Comparison of ENCODE assay signal across 10 mouse cellular contexts in the genomic region with DNA sequence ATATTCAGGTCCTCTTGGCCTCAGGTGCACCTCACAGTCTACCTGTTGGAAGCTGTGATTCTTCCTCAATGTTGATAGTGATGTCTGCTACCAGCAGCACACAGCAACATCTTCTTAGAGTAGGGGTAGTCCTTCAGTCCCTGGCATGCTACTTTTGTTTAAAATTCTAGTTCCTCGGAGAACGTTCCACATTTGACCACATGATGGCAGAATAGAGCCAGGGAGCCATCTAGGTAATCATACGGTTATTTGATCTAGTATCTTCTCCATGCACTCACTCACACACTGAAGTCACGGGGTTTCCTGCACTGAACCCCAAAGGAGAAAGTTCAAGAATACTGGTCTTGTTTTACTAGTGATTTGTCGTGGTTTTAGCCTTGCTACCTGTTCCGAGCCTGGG.
DNase-seq lines count a peak whose midpoint lies in the region; ATAC-seq and TF ChIP-seq lines count a peak whose summit lies in the region.
"Had no signal": no experiment of that assay in that cellular context is flagged by ENCODE, and none has a peak within 500 bp of the region (broad histone marks: within the 10 kb centered on the region; RNA-seq: fewer than 3 reads in every experiment).

No protein-coding gene starts in this region.

- no peak overlapping the region for H3K4me3 ChIP-seq in intestine, embryonic 14.5 days (ENCODE audit: low read depth, low read length)
- H3K4me3 ChIP-seq in intestine, embryonic 15.5 days (replicated peaks): no peak overlapping the region
- no peak overlapping the region for H3K4me3 ChIP-seq in ES-E14 (ENCODE audit: insufficient read depth in 1 of 2, low read depth in 1 of 2, low read length in 2 of 2, poor library complexity in 1 of 2, severe bottlenecking in 1 of 2)
- H3K4me3 ChIP-seq in forebrain, embryonic 12.5 days (replicated peaks): no peak overlapping the region
- H3K4me3 ChIP-seq: embryonic facial prominence, embryonic 15.5 days; limb, embryonic 13.5 days had no signal

- peak; percentile 80 for DNase-seq in intestine, embryonic 14.5 days (ENCODE audit: low spot score)
- peak; percentile 83 for DNase-seq in 3T3-L1 (ENCODE audit: low read depth, low spot score)
- peak; percentile 48 for DNase-seq in ES-E14 (ENCODE audit: low read depth, low spot score)
- peak; percentile 77 for DNase-seq in embryo, embryonic 10.5 days (ENCODE audit: low spot score)
- peak; percentile 11 for DNase-seq in left cerebral cortex, postnatal 4 days
- DNase-seq in telencephalon, adult 2 months (ENCODE audit: low read depth, low spot score): peak; percentile 2

- no peak overlapping the region for H3K9ac ChIP-seq in intestine, embryonic 14.5 days (ENCODE audit: low read length)
- no peak overlapping the region for H3K9ac ChIP-seq in intestine, embryonic 15.5 days
- no peak overlapping the region for H3K9ac ChIP-seq in ES-E14 (ENCODE audit: insufficient read depth, low read depth, low read length, poor library complexity, severe bottlenecking)
- no peak overlapping the region for H3K9ac ChIP-seq in forebrain, embryonic 12.5 days
- H3K9ac ChIP-seq: embryonic facial prominence, embryonic 15.5 days; limb, embryonic 13.5 days had no signal

- no peaks in the 10 kb centered on the region for H3K4me1 ChIP-seq in intestine, embryonic 14.5 days (replicated peaks; ENCODE audit: control insufficient read depth, insufficient read depth, low read length)
- H3K4me1 ChIP-seq in intestine, embryonic 15.5 days (replicated peaks): no peaks in the 10 kb centered on the region
- H3K4me1 ChIP-seq in ES-E14 (ENCODE audit: control insufficient read depth in 2 of 2, insufficient read depth in 2 of 2, low read length in 2 of 2, poor library complexity in 1 of 2): no peaks in the 10 kb centered on the region
- no peaks in the 10 kb centered on the region for H3K4me1 ChIP-seq in forebrain, embryonic 12.5 days
- H3K4me1 ChIP-seq: embryonic facial prominence, embryonic 15.5 days; limb, embryonic 13.5 days had no signal

- no peaks in the 10 kb centered on the region for H3K36me3 ChIP-seq in intestine, embryonic 14.5 days (ENCODE audit: control insufficient read depth, insufficient read depth, low read length)
- H3K36me3 ChIP-seq in intestine, embryonic 15.5 days: no peaks in the 10 kb centered on the region
- H3K36me3 ChIP-seq in ES-E14 (ENCODE audit: control insufficient read depth, insufficient read depth, low read length, poor library complexity, severe bottlenecking): no peaks in the 10 kb centered on the region
- no peaks in the 10 kb centered on the region for H3K36me3 ChIP-seq in forebrain, embryonic 12.5 days (replicated peaks)
- H3K36me3 ChIP-seq: embryonic facial prominence, embryonic 15.5 days; limb, embryonic 13.5 days had no signal

- H3K27ac ChIP-seq in intestine, embryonic 14.5 days (ENCODE audit: low read depth): no peak overlapping the region
- no peak overlapping the region for H3K27ac ChIP-seq in intestine, embryonic 15.5 days
- H3K27ac ChIP-seq in ES-E14 (ENCODE audit: insufficient read depth, low read depth, low read length, poor library complexity, severe bottlenecking): no peak overlapping the region
- H3K27ac ChIP-seq in forebrain, embryonic 12.5 days: no peak overlapping the region
- H3K27ac ChIP-seq: embryonic facial prominence, embryonic 15.5 days; limb, embryonic 13.5 days had no signal

- in situ Hi-C loops in ES-E14 (cut with MboI; ENCODE audit: low sequenced_read_pairs in 2 of 2, unreplicated experiment in 2 of 2): loop anchor here in 1 of 2 experiments (10.0 kb wide), 1 partner anchor 413 kb away; no protein-coding TSS in a partner anchor

- H3K9me3 ChIP-seq in intestine, embryonic 14.5 days (ENCODE audit: control insufficient read depth, low read length): no peaks in the 10 kb centered on the region
- H3K9me3 ChIP-seq in intestine, embryonic 15.5 days: no peaks in the 10 kb centered on the region
- H3K9me3 ChIP-seq in ES-E14 (ENCODE audit: control insufficient read depth, insufficient read depth, low read depth, low read length): no peaks in the 10 kb centered on the region
- no peaks in the 10 kb centered on the region for H3K9me3 ChIP-seq in forebrain, embryonic 12.5 days
- H3K9me3 ChIP-seq: embryonic facial prominence, embryonic 15.5 days; limb, embryonic 13.5 days had no signal

- H3K27me3 ChIP-seq in intestine, embryonic 14.5 days (replicated peaks; ENCODE audit: control insufficient read depth, insufficient read depth, low read length): no peaks in the 10 kb centered on the region
- H3K27me3 ChIP-seq in intestine, embryonic 15.5 days (replicated peaks): no peaks in the 10 kb centered on the region
- no peaks in the 10 kb centered on the region for H3K27me3 ChIP-seq in forebrain, embryonic 12.5 days
- H3K27me3 ChIP-seq: limb, embryonic 13.5 days had no signal

- ATAC-seq in intestine, embryonic 14.5 days (replicated peaks; ENCODE audit: low FRiP score, low TSS enrichment, low read depth): no peak
- no peak; the same call in 1 of the 2 replicates for ATAC-seq in intestine, embryonic 15.5 days
- no peak for ATAC-seq in forebrain, embryonic 12.5 days (ENCODE audit: low FRiP score)

- intact Hi-C loops in left cerebral cortex, postnatal 4 days (cut with DNase I): loop anchor here (5.0 kb wide), 1 partner anchor 411 kb away; no protein-coding TSS in a partner anchor

- H3K4me2 ChIP-seq in intestine, embryonic 14.5 days (ENCODE audit: low read length): no peak overlapping the region
- no peak overlapping the region for H3K4me2 ChIP-seq in intestine, embryonic 15.5 days (replicated peaks)
- H3K4me2 ChIP-seq in forebrain, embryonic 12.5 days: no peak overlapping the region
- H3K4me2 ChIP-seq: embryonic facial prominence, embryonic 15.5 days; limb, embryonic 13.5 days had no signal

- WGBS in intestine, embryonic 14.5 days: 22% methylated on average over 6 of the region's 6 CpGs
- 19% methylated on average over 6 of the region's 6 CpGs for WGBS in intestine, embryonic 15.5 days
- 33% methylated on average over 6 of the region's 6 CpGs for WGBS in forebrain, embryonic 12.5 days

TF ChIP-seq in ES-E14, 5 proteins besides CTCF, POLR2A, EP300 and RAD21:
- TF ChIP-seq HCFC1 (IDR thresholded peaks at IDR 0.05; ENCODE audit: borderline replicate concordance, insufficient read depth, low read length): no peak
- TF ChIP-seq ZC3H11A (IDR thresholded peaks at IDR 0.05; ENCODE audit: borderline replicate concordance, low read depth, low read length): peak; percentile 53; the same call in 1 of the 2 replicates
- no peak for TF ChIP-seq CHD2 (IDR thresholded peaks at IDR 0.05; ENCODE audit: low read depth, low read length)
- no peak for TF ChIP-seq ZNF384 (IDR thresholded peaks at IDR 0.05; ENCODE audit: low read depth, low read length)
- TF ChIP-seq MAFK (IDR thresholded peaks at IDR 0.05; ENCODE audit: insufficient read depth, low read depth, low read length): no peak

Comparison
In these comparisons a context has a peak if more than half of its experiments do, and no peak if none do; other contexts are left out.
1. DNase-seq: peak in every context shown above with its lines; median percentile 83 in 3T3-L1; 80 in intestine, embryonic 14.5 days; 77 in embryo, embryonic 10.5 days; 48 in ES-E14; 11 in left cerebral cortex, postnatal 4 days; 2 in telencephalon, adult 2 months.